Mouse (Mus musculus): ENCODE results near the gene Itsn1. TPM values are rescaled to one million over a fixed set of nuclear protein-coding genes. Genes with fewer than 3 reads are reported as not detected.
A peak's percentile ranks its signal among the peaks of the same experiment; 100 is the strongest.

The Itsn1 gene
- 54.1 and 54.7 TPM in 2 replicates for polyA plus RNA-seq (2015; fragmentation: Nextera tagmentation; extraction: Ambion mirVana)

DNA sequence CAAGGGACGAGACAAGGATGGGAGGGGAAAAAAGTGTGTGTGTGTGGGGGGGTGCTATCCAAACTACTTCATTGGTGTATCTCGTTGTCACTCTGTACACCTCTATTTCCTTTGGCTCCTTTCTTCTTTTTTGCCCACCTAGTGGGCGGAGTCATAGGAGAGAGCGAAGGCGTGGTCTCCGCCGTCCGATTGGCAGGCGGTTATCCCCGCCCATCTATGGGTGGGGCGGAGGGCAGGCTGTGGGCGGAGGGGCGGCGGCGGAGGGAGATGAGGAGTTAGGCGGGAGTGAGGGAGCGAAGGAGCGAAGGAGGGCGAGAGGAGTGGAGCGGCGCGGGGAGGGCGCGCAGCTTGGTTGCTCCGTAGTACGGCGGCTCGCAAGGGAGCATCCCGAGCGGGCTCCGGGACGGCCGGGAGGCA lies at the start of gene Itsn1:
Itsn1 (plus strand) TSS at position 216 of the 417 bp plus-strand sequence.
- peaks cover 29% of the 10 kb centered on the region for H3K4me1 ChIP-seq (ENCODE audit: control insufficient read depth, low read depth, low read length)
- H3K27ac ChIP-seq (ENCODE audit: low read length) = peak within 1 kb of the TSS; percentile 86
- peaks cover 42% of the 10 kb centered on the region for H3K27me3 ChIP-seq (ENCODE audit: control insufficient read depth, insufficient read depth, low read depth, low read length)
- peak within 1 kb of the TSS; percentile 81 for H3K4me3 ChIP-seq (ENCODE audit: low read depth, low read length)
- no peaks in the 10 kb centered on the region for H3K36me3 ChIP-seq (ENCODE audit: control insufficient read depth, insufficient read depth)
- no peaks in the 10 kb centered on the region for H3K9me3 ChIP-seq (replicated peaks; ENCODE audit: control insufficient read depth, low read length)
- peak within 1 kb of the TSS; percentile 81 for H3K9ac ChIP-seq (ENCODE audit: low read depth, low read length)
- H3K4me2 ChIP-seq (ENCODE audit: low read depth, low read length) = peak within 1 kb of the TSS; percentile 99
- peak; percentile 80 for ATAC-seq (ENCODE audit: low read depth)
- WGBS (ENCODE audit: insufficient replicate concordance) = under 1% methylated on average over 30 of the region's 33 CpGs

DNA sequence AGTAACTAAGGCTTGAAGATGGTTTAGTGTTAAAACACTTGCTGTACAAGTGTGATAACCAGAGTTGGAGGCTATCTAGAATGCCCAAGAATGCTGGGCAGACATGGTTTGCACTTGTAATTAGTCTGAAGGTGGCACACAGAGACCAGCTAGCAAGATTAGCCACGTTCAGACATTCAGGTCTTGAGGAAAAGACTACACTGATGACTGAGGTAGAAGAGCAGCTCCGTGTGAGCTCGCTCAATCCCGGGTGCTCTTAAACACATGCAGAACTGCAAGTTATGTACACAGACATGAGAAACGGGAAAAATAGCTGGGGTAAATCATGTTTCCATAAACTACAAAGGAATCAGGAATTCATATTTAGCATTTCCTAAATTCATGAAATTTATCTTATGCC lies 48.4 kb upstream of the Itsn1 start:
- Histone ChIP-seq H3K9me3 (replicated peaks; ENCODE audit: control insufficient read depth, low read length) (no peaks in the 10 kb centered on the region), H3K27me3 (ENCODE audit: control insufficient read depth, insufficient read depth, low read depth, low read length) (no peaks in the 10 kb centered on the region), H3K36me3 (ENCODE audit: control insufficient read depth, insufficient read depth) (peaks cover 86% of the 10 kb centered on the region), H3K4me2 (ENCODE audit: low read depth, low read length) (no peak overlapping the region), H3K4me3 (ENCODE audit: low read depth, low read length) (no peak overlapping the region), H3K9ac (ENCODE audit: low read depth, low read length) (no peak overlapping the region), H3K27ac (ENCODE audit: low read length) (no peak overlapping the region), H3K4me1 (ENCODE audit: control insufficient read depth, low read depth, low read length) (peaks cover 2% of the 10 kb centered on the region)
- whole genome bisulfite sequencing (ENCODE audit: insufficient replicate concordance) = 70% methylated on average over 5 of the region's 5 CpGs
- no peak for ATAC-seq (ENCODE audit: low read depth)

DNA sequence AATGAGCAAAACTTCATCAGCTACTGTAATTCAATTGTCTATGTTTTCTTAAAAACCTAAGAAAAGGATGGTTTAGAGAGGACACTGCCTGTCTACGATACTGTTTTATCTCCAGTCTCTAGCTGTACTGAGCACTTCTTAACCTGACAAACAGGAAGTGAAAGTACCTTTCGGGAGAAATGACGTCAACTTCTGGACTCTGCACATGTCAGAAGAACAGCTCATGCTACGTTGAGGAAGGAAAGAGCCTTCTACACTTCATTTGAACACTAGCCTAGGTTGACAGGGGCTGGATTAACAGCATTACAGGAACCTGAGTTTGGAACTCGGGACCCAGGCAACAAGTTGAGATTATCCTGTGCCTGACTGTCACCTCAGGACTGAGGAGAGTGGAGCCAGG lies 43.6 kb upstream of the Itsn1 start:
- 38% methylated on average over 5 of the region's 5 CpGs for WGBS (ENCODE audit: insufficient replicate concordance)
- Histone ChIP-seq H3K9me3 (replicated peaks; ENCODE audit: control insufficient read depth, low read length) (no peaks in the 10 kb centered on the region), H3K4me3 (ENCODE audit: low read depth, low read length) (no peak overlapping the region), H3K4me1 (ENCODE audit: control insufficient read depth, low read depth, low read length) (peaks cover 31% of the 10 kb centered on the region), H3K4me2 (ENCODE audit: low read depth, low read length) (peak overlapping the region; percentile 18), H3K27ac (ENCODE audit: low read length) (no peak overlapping the region), H3K27me3 (ENCODE audit: control insufficient read depth, insufficient read depth, low read depth, low read length) (no peaks in the 10 kb centered on the region), H3K36me3 (ENCODE audit: control insufficient read depth, insufficient read depth) (peaks cover 51% of the 10 kb centered on the region), H3K9ac (ENCODE audit: low read depth, low read length) (no peak overlapping the region)
- no peak for ATAC-seq (ENCODE audit: low read depth)

DNA sequence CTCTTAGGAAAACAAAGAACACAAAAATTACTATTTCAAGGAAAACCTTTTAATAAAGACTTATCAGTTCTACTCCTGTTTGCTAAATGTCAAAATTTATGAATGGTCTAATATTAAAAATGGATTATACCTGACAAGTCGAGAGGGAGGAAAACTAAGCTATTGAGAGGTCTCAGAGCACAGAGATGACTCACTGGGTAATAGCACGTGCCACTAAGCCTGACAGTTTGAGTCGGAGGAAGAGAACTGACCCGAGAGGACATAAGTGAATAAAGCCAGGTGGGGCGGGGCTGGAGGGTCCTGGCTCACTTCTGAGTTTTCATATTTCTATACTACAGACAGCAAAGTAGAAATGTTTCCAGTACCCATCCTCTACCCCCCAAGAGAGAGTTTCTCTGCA lies 42.7 kb upstream of the Itsn1 start:
- ATAC-seq (ENCODE audit: low read depth) = no peak
- no peaks in the 10 kb centered on the region for H3K9me3 ChIP-seq (replicated peaks; ENCODE audit: control insufficient read depth, low read length)
- H3K4me1 ChIP-seq (ENCODE audit: control insufficient read depth, low read depth, low read length) = peaks cover 33% of the 10 kb centered on the region
- no peak overlapping the region for H3K4me3 ChIP-seq (ENCODE audit: low read depth, low read length)
- no peak overlapping the region for H3K9ac ChIP-seq (ENCODE audit: low read depth, low read length)
- WGBS (ENCODE audit: insufficient replicate concordance) = 78% methylated on average over 5 of the region's 5 CpGs
- no peak overlapping the region for H3K27ac ChIP-seq (ENCODE audit: low read length)
- peaks cover 43% of the 10 kb centered on the region for H3K36me3 ChIP-seq (ENCODE audit: control insufficient read depth, insufficient read depth)
- peak overlapping the region; percentile 95; the same call in 1 of the 2 replicates for H3K4me2 ChIP-seq (ENCODE audit: low read depth, low read length)
- no peaks in the 10 kb centered on the region for H3K27me3 ChIP-seq (ENCODE audit: control insufficient read depth, insufficient read depth, low read depth, low read length)

DNA sequence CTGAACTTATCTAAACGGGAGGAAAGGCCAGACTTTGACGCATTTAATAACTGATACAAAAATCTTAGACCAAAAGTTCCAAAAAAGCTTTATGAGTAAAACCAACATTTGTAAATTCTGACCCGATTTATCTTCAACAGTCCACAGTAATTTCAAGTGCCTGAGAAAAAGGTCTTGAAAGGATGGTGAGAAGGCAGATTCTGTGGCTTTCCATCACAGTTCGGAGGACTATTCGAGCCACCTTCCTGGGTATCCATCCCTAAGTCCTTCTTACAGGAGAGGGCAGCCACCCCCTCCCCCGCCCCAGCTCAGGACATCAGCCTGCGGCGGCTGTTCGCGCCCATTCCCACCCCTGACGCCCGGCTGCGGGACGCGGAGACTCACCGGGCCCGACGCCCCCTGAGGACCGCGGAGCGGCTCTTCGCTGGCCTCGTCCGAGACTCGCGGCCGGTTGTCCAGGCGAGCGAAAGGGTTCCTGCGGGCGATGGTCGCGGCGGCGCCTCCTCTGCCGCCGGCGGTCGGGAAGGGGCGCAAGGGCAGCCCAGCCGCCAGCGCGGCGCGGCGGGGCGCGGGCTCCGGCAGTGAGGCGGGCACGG lies 41.0 kb upstream of the Itsn1 start:
- Histone ChIP-seq H3K4me2 (ENCODE audit: low read depth, low read length) (peak overlapping the region; percentile 95), H3K27ac (ENCODE audit: low read length) (peak overlapping the region; percentile 83), H3K27me3 (ENCODE audit: control insufficient read depth, insufficient read depth, low read depth, low read length) (no peaks in the 10 kb centered on the region), H3K9me3 (replicated peaks; ENCODE audit: control insufficient read depth, low read length) (no peaks in the 10 kb centered on the region), H3K9ac (ENCODE audit: low read depth, low read length) (peak overlapping the region; percentile 99), H3K36me3 (ENCODE audit: control insufficient read depth, insufficient read depth) (peaks cover 26% of the 10 kb centered on the region), H3K4me1 (ENCODE audit: control insufficient read depth, low read depth, low read length) (peaks cover 33% of the 10 kb centered on the region), H3K4me3 (ENCODE audit: low read depth, low read length) (peak overlapping the region; percentile 100)
- peak; percentile 33 for ATAC-seq (ENCODE audit: low read depth)
- WGBS (ENCODE audit: insufficient replicate concordance) = under 1% methylated on average over 51 of the region's 51 CpGs

DNA sequence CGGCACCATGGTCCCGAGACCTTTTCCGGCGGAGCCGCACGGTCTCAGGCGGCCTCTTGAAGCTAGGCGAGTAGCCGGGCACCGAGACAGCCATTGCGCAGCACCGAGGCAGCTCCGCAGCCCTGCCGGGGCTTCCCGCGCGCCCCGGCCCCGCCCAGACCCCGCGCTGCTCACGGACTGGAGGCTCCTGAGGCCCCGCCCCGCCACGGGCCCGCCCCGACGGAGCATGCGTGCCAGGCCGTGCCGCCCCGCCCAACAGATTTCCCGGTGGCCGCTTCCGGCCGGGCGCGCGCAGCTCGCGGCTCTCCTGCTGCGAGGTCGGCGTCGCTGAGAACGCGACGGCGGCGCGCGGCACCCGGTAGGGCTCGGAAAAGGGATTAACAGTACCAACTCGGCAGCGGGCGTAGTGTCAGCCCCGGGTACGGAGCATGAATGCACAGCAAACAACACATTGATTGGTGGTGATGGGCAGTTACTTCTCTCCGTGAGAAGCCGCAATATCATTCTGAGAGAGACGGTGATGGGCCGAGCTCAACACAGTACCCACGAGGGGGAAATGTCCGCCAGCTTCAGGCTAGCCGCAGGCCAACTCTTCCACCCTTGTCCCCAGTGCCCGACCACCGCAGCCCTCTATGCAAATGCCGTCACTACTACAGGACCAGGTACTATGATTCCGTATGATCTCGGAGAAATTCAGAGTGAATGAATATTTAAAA lies 40.3 kb upstream of the Itsn1 start, which contains the start of gene Donson:
Donson (minus strand) TSS at position 152 of the 716 bp plus-strand sequence.
- peak within 1 kb of the TSS; percentile 99 for H3K9ac ChIP-seq (ENCODE audit: low read depth, low read length)
- H3K27me3 ChIP-seq (ENCODE audit: control insufficient read depth, insufficient read depth, low read depth, low read length) = no peaks in the 10 kb centered on the region
- under 1% methylated on average over 68 of the region's 71 CpGs for WGBS (ENCODE audit: insufficient replicate concordance)
- H3K4me2 ChIP-seq (ENCODE audit: low read depth, low read length) = peak within 1 kb of the TSS; percentile 95
- peaks cover 33% of the 10 kb centered on the region for H3K4me1 ChIP-seq (ENCODE audit: control insufficient read depth, low read depth, low read length)
- H3K36me3 ChIP-seq (ENCODE audit: control insufficient read depth, insufficient read depth) = peaks cover 22% of the 10 kb centered on the region
- H3K4me3 ChIP-seq (ENCODE audit: low read depth, low read length) = peak within 1 kb of the TSS; percentile 100
- H3K27ac ChIP-seq (ENCODE audit: low read length) = peak within 1 kb of the TSS; percentile 95
- H3K9me3 ChIP-seq (replicated peaks; ENCODE audit: control insufficient read depth, low read length) = no peaks in the 10 kb centered on the region
- ATAC-seq (ENCODE audit: low read depth) = peak; percentile 98

DNA sequence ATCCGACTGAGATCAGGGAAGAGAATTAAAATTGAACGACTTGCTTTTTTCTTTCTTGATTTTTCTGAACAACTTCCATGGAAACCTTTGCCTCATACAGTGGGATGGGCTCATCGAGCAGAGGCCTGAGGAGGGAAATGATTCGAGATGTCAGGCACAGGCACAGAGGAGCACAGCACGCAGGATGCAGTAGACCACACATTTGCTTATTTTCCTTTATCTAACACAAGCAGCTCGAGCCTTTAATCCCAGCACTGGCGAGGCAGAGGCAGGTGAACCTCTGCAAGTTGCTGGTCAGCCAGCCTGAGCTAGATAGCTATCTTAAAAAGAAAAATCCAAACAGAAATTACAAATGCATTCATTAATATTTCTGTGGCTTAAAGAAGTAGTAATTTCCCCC lies 39.3 kb upstream of the Itsn1 start:
- Histone ChIP-seq H3K9me3 (replicated peaks; ENCODE audit: control insufficient read depth, low read length) (no peaks in the 10 kb centered on the region), H3K4me1 (ENCODE audit: control insufficient read depth, low read depth, low read length) (peaks cover 34% of the 10 kb centered on the region), H3K9ac (ENCODE audit: low read depth, low read length) (peak overlapping the region; percentile 54), H3K27ac (ENCODE audit: low read length) (peak overlapping the region; percentile 80), H3K27me3 (ENCODE audit: control insufficient read depth, insufficient read depth, low read depth, low read length) (no peaks in the 10 kb centered on the region), H3K36me3 (ENCODE audit: control insufficient read depth, insufficient read depth) (peaks cover 15% of the 10 kb centered on the region), H3K4me2 (ENCODE audit: low read depth, low read length) (peak overlapping the region; percentile 95), H3K4me3 (ENCODE audit: low read depth, low read length) (peak overlapping the region; percentile 48)
- peak; percentile 10 for ATAC-seq (ENCODE audit: low read depth)
- 14% methylated on average over 7 of the region's 7 CpGs for WGBS (ENCODE audit: insufficient replicate concordance)

DNA sequence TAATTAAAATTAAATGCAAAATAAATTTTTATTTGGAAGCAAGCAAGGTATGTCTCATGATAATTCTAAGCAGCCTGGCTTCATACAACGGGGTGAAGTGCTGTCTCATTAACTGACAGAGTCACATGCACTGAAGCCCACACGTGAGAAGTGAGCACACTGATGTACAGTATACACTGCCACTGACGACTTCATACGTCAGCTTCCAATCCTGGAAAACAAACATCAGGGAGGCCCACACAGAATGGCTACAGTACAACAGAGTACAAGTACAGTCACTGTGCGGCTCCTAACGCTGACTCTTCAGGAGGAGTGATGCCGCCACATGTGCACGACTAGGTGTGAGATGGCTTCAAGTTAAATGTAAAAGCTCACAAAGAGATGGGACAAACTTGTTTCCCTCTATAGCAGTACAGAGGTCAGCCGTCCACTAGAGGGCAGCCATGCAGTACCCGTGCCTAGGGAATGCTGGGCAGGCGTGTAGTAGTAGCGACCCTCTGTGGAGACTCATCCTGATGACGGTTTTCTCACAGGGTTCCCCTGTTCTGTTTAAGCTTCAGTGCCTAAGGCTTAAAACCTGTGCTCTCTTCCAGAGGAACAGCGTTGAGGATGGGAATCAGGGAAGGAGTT lies 34.5 kb upstream of the Itsn1 start:
- Histone ChIP-seq H3K4me2 (ENCODE audit: low read depth, low read length) (no peak overlapping the region), H3K9me3 (replicated peaks; ENCODE audit: control insufficient read depth, low read length) (no peaks in the 10 kb centered on the region), H3K27me3 (ENCODE audit: control insufficient read depth, insufficient read depth, low read depth, low read length) (no peaks in the 10 kb centered on the region), H3K4me3 (ENCODE audit: low read depth, low read length) (no peak overlapping the region), H3K27ac (ENCODE audit: low read length) (no peak overlapping the region), H3K9ac (ENCODE audit: low read depth, low read length) (no peak overlapping the region), H3K36me3 (ENCODE audit: control insufficient read depth, insufficient read depth) (peaks cover 22% of the 10 kb centered on the region), H3K4me1 (ENCODE audit: control insufficient read depth, low read depth, low read length) (peaks cover 15% of the 10 kb centered on the region)
- peak; percentile 77 for ATAC-seq (ENCODE audit: low read depth)
- WGBS (ENCODE audit: insufficient replicate concordance) = 27% methylated on average over 14 of the region's 14 CpGs
